Mouse (Mus musculus) lung, adult 2 months (tissue): ENCODE data around the gene Sh2d6.

Experiments
- CTCF ChIP-seq: fragments of 200-500 bp; IDR thresholded peaks from 2 replicates; pipeline ENCODE4 v1.5.1; 2011; ENCODE audit warnings: mild to moderate bottlenecking, low read length, control low read depth; ENCODE audit not compliant: insufficient read depth
- POLR2A ChIP-seq: fragments of 200-500 bp; IDR thresholded peaks from 2 replicates; pipeline ENCODE4 v1.6.1; 2011; ENCODE audit warnings: low read depth, mild to moderate bottlenecking, control low read depth, low read length, borderline replicate concordance; ENCODE audit errors: extremely low read depth

DNA sequence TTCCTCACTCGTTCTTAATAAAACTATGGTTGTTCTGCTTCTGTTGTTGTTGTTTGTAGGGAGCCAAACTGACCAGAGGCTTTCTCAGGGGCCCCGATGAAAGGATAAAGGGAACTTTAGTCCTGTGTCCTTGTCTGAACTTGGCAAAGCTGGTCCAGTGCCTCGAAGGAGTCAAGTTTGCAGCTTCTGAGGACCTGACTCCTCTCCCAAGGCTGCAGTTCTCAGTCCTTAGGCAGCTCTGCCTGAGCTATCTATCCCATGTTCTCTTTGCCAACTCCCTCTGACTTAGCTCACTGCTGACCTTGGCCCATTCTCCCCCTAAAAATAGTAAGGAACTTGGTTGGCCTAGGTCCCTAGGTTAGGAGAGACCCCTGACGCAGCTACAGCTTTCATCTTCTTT is 5.6 kb upstream of the Sh2d6 start:
- TF ChIP-seq POLR2A (no peak), CTCF (no peak)
